Mouse (Mus musculus) layer of hippocampus, adult 8-10 months (tissue): ENCODE data around the gene Batf3. TPM values are rescaled to one million over a fixed set of nuclear protein-coding genes. Genes with fewer than 3 reads are reported as not detected.
"Not testable (repeated sequence)": the region's sequence is repeated elsewhere in the genome, so short reads cannot be mapped to it uniquely, and the experiment has no call there.

Experiments used
- DNase-seq, 2 experiments: peaks; one replicate each; pipeline ENCODE4 v3.0.0; 2022; ENCODE audit warnings: low spot score in 2 of 2
- total RNA-seq, 4 experiments: library from RNA; stranded (reverse); gene quantifications; 2 replicates each; pipeline ENCODE4 v1.2.4; 2022

Gene Batf3
- total RNA-seq, 4 experiments from 2014 or later: 1.6 to 3.9 (median 3.7) TPM; not detected in 1

DNA sequence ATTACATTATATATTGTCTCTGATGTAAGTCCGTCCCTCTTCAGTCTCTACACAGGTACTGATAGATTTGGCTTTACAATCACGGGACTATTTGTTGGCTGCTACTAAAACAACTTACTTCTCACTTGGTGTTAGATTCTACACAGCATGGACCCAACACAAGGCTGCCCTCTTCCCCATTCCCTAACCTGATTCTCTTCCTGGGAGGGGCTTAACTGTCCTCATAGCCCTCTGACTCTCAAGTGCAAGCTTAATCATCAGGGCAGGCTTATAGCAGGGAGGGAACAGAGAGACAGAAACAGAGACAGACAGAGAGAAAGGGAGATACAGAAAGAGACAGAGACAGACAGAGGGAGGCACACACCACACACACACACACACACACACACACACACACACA lies 34.0 kb downstream of the Batf3 start:
- no peak for DNase-seq

DNA sequence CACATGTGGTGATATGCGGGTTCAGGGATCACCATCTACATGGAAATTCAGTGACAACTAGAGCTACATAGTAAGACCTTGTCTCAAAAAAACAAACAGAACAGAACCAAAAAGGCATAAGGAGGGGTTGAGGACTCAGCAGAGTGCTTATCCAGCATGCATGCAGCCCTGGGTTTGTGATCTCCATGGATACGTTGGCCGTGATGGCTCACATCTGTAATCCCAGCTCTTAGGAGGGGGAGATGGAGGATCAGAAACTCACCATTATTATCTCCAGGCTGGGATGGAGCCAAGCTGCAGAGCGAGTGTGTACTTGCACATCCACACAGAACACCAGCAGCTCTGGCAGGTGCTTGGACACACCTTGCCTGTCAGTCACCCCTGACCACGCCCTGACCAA lies 34.6 kb downstream of the Batf3 start:
- DNase-seq: no peak

DNA sequence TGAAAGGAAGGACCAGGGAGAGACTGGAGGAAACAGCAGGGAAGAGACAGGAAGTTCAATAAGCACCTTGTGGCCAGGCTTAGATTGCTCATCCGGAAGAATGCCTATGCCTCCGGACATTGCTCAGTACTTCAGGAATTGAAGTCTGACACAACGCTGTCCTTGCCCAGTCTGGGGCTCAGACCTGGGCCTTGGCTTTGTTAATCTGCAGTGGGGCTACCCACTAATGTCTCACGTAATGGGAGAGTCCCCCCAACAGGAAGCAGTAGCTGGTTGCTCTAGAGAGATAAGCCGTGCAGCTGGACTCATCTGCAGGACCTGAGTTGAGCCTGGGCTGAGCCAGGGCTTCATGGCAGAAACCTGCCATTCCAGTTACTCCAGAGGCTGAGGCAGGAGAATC lies 35.3 kb downstream of the Batf3 start:
- DNase-seq: no peak

DNA sequence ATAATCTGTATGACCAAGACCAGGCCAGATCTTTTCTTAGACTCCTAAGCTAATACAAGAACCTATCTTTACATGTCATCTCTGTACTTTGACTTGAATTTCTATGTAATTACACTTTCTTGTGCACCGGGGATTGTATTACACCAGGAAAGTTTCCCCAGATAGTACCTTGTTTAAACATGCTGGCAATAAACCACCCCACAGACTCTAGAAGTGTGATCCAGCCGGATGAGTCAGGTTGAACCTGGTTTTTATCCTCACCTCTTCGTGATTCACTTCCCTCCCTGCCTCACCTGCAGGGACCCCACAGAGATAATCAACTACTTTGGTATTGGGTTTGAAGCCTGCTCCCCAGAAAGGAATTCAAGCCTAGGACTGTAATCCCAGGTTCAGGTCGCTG lies 37.8 kb downstream of the Batf3 start:
- no peak for DNase-seq

DNA sequence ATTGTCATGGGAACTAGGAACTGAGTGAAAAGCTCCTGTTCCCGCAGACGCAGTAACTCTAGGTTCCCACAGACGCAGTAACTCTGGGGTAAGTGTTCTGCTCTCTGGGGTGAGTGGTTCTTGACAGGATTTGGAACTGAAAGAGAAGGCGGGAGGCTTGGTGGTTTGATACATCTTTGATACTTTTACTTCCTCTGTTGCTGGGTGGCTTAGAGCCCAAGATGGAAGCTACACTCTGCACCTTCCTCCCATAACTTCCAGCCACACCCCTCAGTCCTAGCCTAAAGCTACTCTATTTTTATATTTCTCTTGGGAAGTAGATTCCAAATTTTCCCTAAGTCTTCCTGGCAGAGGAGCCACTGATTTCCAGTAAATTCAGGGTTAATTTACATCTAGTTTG lies 40.8 kb downstream of the Batf3 start:
- DNase-seq: no peak

DNA sequence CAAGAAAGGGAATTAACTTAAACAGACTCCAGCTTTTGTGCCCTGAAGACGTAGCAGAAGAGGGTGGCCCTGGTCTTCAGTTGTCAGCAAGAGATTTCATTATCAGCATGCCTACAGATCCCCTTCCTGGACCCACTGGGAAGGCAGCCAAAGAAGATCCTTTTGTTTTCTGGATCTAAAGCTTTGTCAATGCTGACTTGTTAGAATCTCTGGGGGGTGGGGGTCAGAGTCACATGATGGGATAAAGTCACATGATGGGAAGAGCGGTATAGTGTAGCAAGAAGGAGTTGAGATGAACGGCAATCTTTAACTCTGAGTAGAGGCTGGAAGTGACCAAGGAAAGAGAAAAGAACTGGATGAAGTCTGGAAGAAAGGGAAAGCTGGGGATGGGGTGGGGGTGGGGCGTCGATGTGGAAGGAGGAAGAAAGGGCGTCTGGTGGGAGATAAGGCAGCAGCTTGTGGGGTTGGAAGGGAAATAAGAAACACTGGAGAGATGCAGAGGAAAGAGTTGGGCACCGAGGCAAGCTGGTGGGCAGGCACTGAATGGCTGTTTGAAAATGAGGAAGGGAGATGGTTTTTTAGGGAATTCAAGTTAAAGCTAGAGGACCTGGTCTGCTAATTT lies 41.3 kb downstream of the Batf3 start:
- no peak for DNase-seq

DNA sequence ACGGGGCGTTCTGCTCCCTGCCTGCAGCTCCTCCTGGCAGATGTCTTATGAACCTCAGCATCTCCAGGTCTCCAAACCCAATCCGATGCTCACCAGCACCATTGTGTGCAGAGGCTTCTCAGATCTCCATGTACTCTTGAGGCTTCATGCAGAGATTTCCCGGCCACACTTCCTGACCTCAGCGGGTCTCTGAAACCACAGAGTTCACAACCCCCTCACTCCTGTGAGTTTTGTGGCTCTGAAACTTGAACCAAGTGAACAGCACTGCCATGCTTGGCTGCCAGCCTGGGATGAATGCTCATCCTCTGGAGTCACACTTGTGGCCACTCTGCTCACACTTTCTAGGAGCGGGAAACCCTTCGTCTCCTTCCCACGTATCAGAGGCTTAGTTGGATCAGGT lies 43.3 kb downstream of the Batf3 start:
- no peak for DNase-seq

DNA sequence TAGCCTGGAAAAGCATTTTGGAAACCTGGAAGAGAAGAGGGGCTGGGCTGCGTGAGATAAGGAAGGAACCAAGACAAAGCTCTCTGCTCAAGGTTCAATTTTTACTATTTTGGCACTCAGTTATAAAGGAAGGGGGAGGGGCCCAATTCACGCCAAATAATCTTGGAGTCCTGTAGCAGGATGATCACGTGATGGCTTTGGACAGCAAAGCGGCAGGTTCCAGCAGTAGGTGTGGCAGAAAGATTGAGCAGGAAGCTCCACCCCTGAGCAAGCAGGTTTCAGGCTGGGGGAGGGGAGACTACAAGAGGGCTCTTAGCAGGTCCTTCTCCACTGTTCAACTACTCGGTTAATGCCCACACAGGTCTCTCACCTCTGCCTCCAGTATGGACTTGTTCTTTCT lies 51.8 kb downstream of the Batf3 start:
- DNase-seq: not testable (repeated sequence)

DNA sequence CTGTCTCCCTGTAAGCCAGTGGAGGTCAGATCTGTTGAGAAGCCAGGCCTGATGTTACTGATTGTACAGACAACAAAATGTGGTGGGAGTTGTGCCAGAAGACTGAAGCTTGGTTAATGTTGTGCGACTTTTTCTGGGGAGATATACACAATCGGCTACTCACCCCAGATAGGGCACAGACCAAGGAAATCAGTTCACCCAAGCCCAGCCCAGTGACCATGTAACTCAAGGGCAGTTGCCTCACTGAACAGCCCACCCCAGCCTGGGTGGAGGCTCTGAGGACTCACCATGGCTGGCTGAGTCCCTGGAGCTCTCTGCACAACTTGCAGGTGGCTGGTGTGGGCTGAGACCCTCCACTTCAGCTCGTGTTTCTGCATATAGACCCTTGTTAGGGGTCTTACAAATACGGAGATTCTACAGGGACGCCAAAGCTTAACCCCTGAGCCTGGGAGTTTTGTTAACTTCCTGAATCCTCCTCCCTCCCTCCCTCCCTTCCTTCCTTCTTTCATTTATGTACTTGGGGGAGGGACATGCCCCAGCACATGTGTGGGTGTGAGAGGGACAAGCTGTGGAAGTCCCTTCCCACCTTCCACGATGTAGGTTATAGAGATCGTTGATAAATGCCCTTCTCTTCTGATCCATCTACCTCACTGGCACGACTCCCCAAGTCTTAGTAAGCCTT lies 53.4 kb downstream of the Batf3 start:
- DNase-seq: no peak

DNA sequence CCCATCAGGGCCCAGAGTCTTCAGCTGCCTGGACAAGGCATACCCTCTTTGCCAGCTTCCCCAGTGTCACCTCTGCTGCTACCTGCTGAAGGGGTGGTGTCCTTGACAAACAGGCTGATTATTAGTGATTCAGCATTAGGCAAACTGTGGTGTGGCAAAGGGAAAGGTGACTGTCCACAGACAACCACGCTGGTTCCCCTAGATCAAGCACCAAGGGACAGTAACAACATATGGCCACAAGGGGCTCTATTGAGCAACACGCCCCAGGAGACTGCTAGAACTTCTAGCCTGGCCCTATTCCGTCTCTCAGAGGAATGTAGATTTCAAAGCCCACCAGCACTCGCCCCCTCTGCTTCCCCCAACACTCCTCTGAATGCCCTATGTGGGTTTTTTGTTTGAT lies 55.4 kb downstream of the Batf3 start:
- peak; percentile 19 to 41 for DNase-seq

DNA sequence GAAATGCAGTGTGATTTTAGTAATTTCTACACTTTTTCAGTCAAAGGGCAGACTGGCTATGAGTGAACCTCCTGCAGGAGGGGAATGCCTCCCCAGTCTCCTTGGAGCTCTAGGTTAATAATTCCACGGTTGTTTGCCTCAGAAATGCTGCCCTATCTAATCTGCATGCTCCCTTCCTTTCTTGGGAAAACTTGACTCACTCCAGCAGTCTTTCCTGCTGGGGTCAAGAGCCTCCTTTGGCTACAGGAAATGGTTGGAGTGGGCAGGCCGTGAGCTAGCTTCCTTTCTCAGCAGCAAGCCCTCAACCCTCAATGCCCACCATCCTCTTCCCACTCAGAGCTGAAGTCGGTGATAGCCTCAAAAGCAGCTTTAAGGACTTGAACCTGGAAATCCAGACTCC lies 56.7 kb downstream of the Batf3 start:
- no peak for DNase-seq

Other genes starting within 250 kb of the Batf3 start
- 10 to 100 TPM; 80.8 to 91.0 (median 86.0) TPM for gene Rps6kc1, start 186.1 kb upstream of the Batf3 start, total RNA-seq
- gene Angel2, start 172.7 kb upstream of the Batf3 start, total RNA-seq: 10 to 100 TPM; 49.4 to 61.7 (median 58.3) TPM
- gene Vash2, start 118.6 kb upstream of the Batf3 start, total RNA-seq: 1 to 10 TPM; 1.2 to 2.7 (median 1.7) TPM
- gene Flvcr1, start 71.7 kb upstream of the Batf3 start, total RNA-seq: 10 to 100 TPM; 16.8 to 20.0 (median 18.8) TPM
- gene Spata45, start 61.2 kb upstream of the Batf3 start, total RNA-seq: not detected
- gene Tatdn3, start 34.9 kb upstream of the Batf3 start, total RNA-seq: 10 to 100 TPM; 33.7 to 56.3 (median 49.8) TPM
- 1 to 10 TPM in 2 of 4 experiments, under 1 TPM in 2; 0.29 to 1.5 (median 0.89) TPM for gene Nsl1, start 34.8 kb upstream of the Batf3 start, total RNA-seq
- not detected for gene Fam71a, start 67.0 kb downstream of the Batf3 start, total RNA-seq
- gene Atf3, start 120.2 kb downstream of the Batf3 start, total RNA-seq: 1 to 10 TPM in 3 of 4 experiments, under 1 TPM in 1; 0.80 to 7.7 (median 3.5) TPM
- gene Nenf, start 220.3 kb downstream of the Batf3 start, total RNA-seq: 10 to 100 TPM; 57.8 to 80.1 (median 66.1) TPM
- 10 to 100 TPM in 3 of 4 experiments, 1 to 10 TPM in 1; 9.0 to 15.2 (median 11.7) TPM for gene Tmem206, start 228.1 kb downstream of the Batf3 start, total RNA-seq